Mouse (Mus musculus): ENCODE data around the gene Blvrb.

Blvrb gene

GRCm38 (mm10) chr7:27510809-27511208, 63.0 kb downstream of the Blvrb start:
- DNase-seq (ENCODE audit: low read depth in 2 of 2, low spot score in 2 of 2): no peak

DNA sequence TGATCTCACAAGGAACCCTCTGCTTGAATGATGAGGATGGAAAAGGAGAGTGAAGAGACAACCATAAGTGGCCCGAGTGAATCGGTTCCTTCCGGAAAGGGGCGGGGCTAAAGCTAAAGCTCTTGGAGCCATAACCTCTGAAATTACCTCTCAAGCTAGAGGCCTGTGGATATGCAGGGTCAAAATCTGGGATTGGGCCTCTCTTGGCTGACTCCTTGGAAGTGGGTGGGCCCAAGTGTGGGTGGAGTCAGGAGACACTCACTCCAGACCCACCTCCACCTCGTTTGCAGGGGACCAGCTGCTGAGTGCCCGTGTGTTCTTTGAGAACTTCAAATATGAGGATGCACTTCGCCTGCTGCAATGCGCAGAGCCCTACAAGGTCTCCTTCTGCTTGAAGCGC, 67.2 kb downstream of the Blvrb start:
- no peak for DNase-seq (ENCODE audit: low read depth in 2 of 2, low spot score in 2 of 2)
